Mouse (Mus musculus): Measurements from ENCODE around the gene Sdk1.
A peak's percentile ranks its signal among the peaks of the same experiment; 100 is the strongest.

The Sdk1 gene

GRCm38 (mm10) chr5:141463417-141463816, 222.1 kb downstream of the Sdk1 start:
- no peak for DNase-seq (ENCODE audit: low spot score)

- no peak for DNase-seq (ENCODE audit: low spot score)
These were observed 227.5 kb downstream of the Sdk1 start for GRCm38 (mm10) chr5:141468821-141469220.

- DNase-seq (ENCODE audit: low spot score), result no peak
These were observed 264.0 kb downstream of the Sdk1 start for GRCm38 (mm10) chr5:141505281-141505680.

DNA sequence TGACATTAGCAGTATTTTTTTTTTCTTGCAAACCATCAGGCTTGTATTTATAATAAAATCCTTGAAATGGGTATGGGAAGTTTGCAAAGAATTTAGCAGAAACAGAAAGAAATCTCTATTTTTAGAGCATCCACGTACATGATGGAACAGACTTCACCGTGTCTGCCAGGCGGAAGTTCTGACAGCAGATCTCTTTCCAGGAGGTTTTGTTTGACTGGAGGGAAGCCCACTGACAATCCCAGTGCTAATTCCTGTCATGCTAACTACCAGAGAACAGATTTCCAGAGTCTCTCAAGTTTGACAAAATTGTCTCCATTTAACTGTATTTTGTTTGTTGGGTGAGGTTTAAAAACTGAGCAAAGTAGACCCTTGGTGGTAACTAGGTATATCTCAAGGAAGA, 265.1 kb downstream of the Sdk1 start:
- DNase-seq (ENCODE audit: low spot score), result peak; percentile 3

DNA sequence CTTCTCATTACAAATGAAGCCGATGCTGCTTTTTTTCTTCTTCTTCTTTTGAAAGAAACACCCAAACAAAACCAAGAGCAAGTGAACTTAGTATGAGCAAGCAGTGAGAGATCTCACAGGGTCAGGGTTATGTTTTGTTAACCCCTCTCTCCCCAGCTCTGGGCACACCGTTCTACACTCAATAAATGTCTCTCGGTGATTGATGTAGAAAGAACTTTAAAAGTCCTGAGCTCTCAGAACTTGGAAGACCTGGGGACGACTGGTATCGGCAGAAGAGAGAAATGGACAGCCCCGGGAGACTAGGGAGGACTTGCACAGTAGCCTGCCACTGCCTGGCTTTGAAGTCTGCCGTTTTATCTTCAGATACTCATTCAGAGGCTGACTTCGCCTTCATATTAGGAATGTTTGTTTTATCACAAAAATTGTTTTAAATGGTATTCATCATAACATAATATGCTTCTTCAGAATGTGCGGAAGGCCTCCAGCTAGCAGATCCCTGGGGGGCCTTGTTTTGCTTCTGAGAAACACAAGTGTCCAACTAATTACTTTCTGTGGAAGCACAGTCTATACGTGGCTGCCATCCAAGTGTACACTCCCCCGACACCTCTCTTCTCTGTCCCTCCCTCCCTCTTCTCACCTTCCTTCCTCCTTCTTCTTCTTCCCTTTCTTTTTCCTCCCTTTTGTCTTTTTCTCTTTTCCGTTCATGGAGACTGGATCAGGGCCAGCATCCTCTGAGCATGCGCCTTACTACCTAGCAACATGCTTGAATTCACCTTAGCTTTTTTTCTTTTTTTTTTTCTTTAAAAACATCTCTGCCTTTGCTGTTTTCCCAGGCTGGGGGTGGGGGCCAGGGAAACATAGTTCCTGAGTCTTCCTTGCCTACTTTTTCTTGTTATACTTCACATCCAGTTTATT, 283.8 kb downstream of the Sdk1 start:
- DNase-seq (ENCODE audit: low spot score), result no peak

GRCm38 (mm10) chr5:141540193-141540592, 298.9 kb downstream of the Sdk1 start:
- no peak for DNase-seq (ENCODE audit: low spot score)

DNA sequence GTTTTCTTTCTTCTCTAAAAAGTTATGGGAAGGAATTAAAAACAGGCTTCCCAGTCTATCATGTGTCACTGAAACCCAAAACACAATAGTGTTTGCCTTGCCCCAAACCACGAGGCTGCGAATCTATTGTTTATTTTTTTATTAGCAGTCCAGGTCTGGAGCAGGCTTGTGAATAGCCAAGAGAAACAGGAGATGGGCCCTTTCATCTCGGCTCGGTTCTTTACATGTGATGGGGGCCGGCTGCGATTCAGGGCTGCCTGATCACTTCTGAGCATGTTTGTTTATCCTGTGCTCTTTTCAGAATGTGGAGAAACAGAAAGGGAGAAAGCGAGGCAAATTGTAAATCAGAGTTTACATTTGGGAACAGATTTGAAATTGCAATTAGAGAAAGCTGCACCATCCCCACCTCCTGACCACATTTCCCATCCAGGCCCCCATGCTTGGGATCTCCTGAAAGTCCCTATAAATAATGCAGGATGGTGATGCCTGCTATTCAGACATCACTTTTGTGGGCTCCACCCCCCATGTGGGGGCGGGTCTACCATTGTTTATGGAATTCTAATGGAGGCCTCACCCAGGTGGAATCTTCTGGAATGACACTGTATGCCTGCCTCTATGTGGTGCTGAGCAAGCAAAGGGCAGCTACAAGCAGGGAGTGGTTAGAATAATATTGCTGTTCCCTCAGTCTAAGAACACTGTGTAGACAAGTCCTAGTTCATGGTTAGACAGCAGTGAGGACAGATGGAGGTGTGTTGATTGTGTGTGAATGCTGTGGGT, 301.8 kb downstream of the Sdk1 start:
- DNase-seq (ENCODE audit: low spot score), result peak; percentile 4

DNA sequence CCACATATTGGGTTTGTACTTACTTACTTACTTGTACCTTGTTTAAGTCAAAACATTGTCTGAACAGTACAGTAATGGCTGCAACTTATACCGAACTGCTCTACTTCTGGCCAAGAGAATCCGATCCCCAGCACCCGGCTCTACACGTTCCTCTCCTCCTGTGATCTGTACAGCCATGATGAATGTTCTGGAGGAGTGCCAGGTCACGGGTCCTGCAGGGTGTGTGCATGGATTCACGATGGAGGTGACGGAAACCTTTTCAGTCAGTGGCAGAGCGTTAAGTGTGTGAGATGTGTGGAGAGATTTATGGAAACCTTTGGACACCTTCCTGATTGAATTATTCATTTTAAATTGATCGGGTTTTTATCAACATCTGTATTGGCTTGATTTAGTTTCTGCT, 312.2 kb downstream of the Sdk1 start:
- DNase-seq (ENCODE audit: low spot score), result no peak

DNA sequence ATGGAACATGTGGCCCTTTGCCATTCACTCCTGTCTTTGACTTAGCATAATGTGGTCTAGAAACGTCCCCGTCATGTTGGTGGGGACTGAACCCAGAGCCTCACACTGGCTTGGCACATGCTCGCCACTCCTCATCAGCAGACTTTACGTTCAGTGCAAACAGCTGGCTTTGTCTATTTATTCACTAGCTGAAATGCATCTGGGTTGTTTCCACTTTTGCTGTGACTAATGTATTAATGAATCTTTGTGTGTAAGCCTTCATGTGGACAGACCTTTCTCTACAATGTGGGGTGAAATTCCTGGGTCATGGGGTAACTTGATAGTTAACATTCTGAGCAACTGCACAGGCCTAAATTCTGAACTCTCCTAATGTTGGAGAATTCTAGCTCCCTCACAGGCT, 317.4 kb downstream of the Sdk1 start:
- DNase-seq (ENCODE audit: low spot score), result no peak

DNA sequence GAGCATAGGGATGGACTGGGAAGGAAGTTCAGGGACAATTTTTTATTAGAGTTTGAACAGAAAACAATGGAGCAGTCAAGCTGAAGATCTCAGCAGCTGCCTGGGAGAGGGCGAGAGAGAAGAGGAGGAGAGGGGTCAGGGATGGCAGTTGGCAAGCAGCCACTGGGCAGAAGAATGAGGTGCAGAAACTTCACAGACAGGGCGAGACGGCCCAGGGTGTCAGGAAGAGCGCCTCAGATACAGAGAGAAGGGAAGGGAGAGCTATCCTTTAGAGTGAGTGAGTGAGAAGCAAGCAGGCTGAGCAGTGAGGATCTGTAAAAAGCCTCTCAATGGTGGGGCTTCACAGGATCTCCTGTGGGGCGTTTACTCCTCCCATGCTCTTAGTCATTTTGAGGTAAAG, 319.0 kb downstream of the Sdk1 start:
- no peak for DNase-seq (ENCODE audit: low spot score)

DNA sequence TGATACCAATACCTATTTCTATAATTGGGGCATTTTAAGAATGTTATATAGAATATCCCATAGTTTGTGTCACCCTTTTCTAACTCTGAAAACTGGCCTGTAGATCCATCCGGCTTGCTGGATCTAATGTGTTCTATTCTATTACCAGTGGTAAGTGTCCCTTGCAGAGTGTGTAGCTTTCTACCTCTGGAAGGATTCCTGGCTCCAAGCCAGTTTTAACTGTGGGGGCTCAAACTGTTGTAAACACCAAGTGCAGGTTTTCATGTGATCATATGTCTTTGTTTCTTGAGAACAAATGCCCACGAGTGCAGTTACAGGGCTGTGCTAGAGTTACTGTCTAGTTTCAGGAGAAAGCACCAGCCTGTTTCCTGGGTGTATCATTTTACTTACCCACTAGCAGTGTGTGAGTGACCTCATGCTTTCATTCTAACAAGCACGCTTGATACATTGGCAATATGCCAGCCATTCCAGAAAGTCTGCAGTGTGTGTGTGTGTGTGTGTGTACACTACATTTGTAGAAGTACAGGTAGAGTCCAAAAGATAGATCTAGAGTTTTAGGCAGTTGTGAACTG, 320.8 kb downstream of the Sdk1 start:
- DNase-seq (ENCODE audit: low spot score), result no peak

DNA sequence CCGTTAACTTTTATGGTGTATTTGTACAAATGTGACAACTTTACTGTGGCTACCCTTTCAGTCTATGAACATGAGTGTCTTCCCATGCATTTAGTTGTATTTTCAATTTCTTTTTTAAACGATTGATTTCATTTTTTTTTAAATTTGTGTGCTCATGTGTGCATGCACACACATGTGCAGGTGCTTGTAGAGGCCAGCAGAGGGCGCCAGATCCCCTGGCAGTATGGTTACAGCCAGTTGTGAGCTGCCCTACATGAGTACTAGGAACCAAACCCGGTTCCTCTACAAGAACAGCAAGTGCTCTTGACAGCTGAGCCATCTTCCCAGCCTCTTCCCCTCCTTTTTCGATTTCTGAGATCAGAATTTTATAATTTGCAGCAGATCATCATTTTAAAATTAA, 322.9 kb downstream of the Sdk1 start:
- DNase-seq (ENCODE audit: low spot score), result no peak

DNA sequence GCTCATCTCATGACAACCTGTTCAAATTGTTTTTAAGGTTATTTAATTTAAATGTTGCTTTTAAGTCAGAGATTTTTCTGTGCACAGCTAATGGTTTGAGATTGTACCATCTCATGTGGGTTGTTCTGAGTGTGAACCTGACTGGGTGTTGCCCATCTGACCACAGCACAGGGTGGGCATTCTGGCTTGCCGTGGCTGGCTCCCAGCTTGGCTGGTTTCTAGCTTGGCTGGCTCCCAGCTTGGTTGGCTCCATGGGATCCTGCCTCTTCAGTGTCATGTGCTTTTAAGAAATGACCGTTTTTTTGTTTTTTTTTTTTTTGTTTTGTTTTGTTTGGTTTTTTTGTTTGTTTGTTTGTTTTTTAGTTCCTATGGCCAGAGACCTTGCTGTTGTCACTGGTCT, 326.8 kb downstream of the Sdk1 start:
- no peak for DNase-seq (ENCODE audit: low spot score)

DNA sequence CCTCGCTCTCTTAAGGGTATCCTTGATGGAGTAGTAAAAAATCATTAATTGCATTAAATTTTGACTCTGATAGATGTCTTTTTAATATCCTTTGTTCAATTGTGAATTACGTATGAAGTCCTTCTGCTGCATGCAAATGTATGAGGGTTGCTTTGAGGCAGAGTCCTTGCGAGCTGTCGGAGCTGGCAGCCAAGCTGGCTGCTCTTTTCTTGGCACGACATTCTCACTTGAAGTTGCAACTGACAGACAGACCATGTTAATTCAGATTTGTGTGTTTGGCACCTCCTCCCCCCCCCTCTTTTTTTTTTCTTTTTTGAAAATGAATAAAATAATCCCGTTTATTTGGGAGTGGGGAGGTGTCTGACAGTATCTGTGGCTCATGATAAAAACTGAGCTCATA, 329.2 kb downstream of the Sdk1 start:
- no peak for DNase-seq (ENCODE audit: low spot score)

- DNase-seq (ENCODE audit: low spot score), result peak; percentile 11
These were observed 333.0 kb downstream of the Sdk1 start for GRCm38 (mm10) chr5:141574263-141574662.

- DNase-seq (ENCODE audit: low spot score), result no peak
These were observed 350.0 kb downstream of the Sdk1 start for GRCm38 (mm10) chr5:141591246-141591645.

DNA sequence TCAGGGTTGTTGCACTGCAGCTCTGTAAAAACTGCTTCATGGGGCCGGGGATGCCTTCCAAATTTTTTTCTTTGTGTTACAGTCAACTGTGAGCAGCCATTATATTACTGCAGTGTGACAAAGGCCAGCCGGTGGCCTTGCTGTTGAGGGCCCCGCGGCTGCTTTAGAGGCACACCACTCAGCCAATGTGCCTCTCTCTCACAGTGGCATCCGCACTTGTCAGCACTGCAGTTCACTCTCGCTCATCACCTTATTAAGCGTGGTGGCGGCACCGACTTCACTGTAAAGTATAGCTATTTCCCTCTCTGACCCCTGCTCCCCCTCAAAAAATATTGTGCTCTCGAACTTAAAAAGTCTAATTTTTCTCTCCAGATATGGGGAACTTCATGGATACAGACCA, 371.4 kb downstream of the Sdk1 start:
- no peak for DNase-seq (ENCODE audit: low spot score)

- DNase-seq (ENCODE audit: low spot score), result no peak
These were observed 374.5 kb downstream of the Sdk1 start for GRCm38 (mm10) chr5:141615763-141616162.

- DNase-seq (ENCODE audit: low spot score), result no peak
These were observed 376.4 kb downstream of the Sdk1 start for GRCm38 (mm10) chr5:141617660-141618059.

DNA sequence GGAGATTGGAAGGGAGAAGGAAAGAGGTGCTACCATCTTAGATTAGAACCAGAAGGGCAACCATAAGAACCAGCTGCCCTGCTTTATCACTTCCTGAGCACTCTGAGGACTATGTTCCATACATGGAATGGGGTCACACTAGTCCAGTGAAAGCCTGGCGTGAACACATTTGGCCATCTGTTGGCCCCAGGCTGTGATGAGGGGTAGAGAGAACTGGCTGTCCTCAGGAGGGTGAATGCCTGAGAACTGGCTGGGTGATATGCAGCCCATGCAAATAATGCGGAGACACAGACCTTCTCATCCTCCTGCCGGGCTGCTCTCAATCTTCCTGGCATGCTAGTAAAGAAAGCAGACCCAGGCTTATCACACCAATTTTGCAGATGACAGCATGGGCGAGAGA, 384.1 kb downstream of the Sdk1 start:
- DNase-seq (ENCODE audit: low spot score), result no peak

DNA sequence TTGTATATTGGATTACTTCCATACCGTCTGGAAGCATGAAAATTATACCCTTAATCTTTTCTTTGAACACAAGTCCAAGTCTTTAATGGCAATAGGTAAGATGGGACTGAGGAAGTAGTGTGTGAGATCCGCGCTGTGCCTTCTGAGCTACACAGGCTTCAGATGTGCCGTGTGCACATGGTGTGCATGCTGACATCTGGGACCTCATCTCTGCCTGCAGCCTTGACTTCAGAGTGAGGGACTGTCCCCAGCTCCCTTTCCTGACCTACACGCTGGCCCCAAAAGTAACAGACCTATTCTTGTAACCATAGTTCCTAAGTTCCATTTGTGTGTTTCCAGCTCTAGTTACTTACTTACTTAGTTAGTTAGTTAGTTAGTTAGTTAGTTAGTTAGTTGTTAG, 390.4 kb downstream of the Sdk1 start:
- no peak for DNase-seq (ENCODE audit: low spot score)

- no peak for DNase-seq (ENCODE audit: low spot score)
These were observed 392.0 kb downstream of the Sdk1 start for GRCm38 (mm10) chr5:141633271-141633670.

GRCm38 (mm10) chr5:141636406-141636805, 395.1 kb downstream of the Sdk1 start:
- DNase-seq (ENCODE audit: low spot score), result no peak
